Mouse (Mus musculus) layer of hippocampus, adult 8-10 months (tissue): ENCODE measurements around the gene 2210016L21Rik. TPM values are rescaled to one million over a fixed set of nuclear protein-coding genes. Genes with fewer than 3 reads are reported as not detected.

ENCODE experiments used
- DNase-seq, 2 experiments: peaks; one replicate each; pipeline ENCODE4 v3.0.0; 2022; ENCODE audit warnings: low spot score in 2 of 2
- total RNA-seq, 4 experiments: library from RNA; stranded (reverse); gene quantifications; 2 replicates each; pipeline ENCODE4 v1.2.4; 2022

Gene 2210016L21Rik
- total RNA-seq, 4 experiments from 2014 or later: 183 to 208 (median 204) TPM

DNA sequence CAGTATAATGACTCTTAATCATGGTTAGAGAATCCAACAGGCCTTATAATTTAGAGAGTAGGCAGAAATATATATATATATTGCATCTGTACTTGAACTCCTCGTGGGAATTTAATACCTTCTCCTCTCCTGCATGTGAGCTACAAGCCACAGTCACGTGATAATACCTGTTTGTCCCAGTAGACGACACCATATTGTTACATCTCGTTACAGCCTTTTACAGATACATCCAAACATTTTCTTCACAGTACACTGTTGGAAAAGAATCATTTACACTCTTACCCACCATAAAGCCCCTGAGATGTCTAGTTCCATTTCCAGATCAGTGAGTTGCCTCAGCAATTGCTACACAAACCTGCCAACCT, 790 bp downstream of the 2210016L21Rik start:
- DNase-seq: no peak

- DNase-seq: no peak
Observed at GRCm38 (mm10) chr5:114945072-114945471, 3.1 kb downstream of the 2210016L21Rik start.

- DNase-seq: no peak
Observed at GRCm38 (mm10) chr5:114948891-114949290, 6.9 kb downstream of the 2210016L21Rik start.

- no peak for DNase-seq
Observed at GRCm38 (mm10) chr5:114949316-114949715, 7.4 kb downstream of the 2210016L21Rik start.

GRCm38 (mm10) chr5:114949812-114950211, 7.9 kb downstream of the 2210016L21Rik start:
- no peak for DNase-seq

GRCm38 (mm10) chr5:114950669-114951068, 8.7 kb downstream of the 2210016L21Rik start:
- DNase-seq: no peak

- DNase-seq: no peak
Observed at GRCm38 (mm10) chr5:114951279-114951880, 9.4 kb downstream of the 2210016L21Rik start.

GRCm38 (mm10) chr5:114953326-114953725, 11.4 kb downstream of the 2210016L21Rik start:
- no peak for DNase-seq

DNA sequence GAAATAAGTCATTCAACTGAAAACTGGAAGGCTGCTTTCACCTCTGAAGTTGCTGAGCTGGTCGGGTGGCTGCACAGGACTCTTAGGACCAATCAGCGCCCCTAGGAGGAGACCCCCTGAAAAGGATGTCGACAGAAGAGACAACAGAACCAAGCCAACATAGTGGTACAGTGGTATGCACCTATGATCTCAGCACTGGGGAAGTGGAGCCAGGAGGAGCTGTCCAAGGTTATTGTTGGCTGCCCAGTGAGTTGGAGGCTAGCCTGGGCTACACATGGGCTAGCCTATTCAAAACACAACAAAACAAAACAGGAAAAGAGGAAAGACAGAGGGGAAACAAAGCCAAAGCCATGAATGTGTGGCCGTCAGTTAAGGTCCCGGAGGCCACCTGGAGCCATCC, 16.1 kb downstream of the 2210016L21Rik start:
- no peak for DNase-seq

- DNase-seq: no peak
Observed at GRCm38 (mm10) chr5:114961590-114962360, 19.8 kb downstream of the 2210016L21Rik start.

- no peak for DNase-seq
Observed at GRCm38 (mm10) chr5:114964315-114964966, 22.5 kb downstream of the 2210016L21Rik start.

- no peak for DNase-seq
Observed at GRCm38 (mm10) chr5:114964967-114965898, 23.3 kb downstream of the 2210016L21Rik start.

- no peak for DNase-seq
Observed at GRCm38 (mm10) chr5:114967523-114968268, 25.7 kb downstream of the 2210016L21Rik start.

- DNase-seq: no peak
Observed at GRCm38 (mm10) chr5:114968651-114969050, 26.7 kb downstream of the 2210016L21Rik start.

GRCm38 (mm10) chr5:114969064-114969463, 27.1 kb downstream of the 2210016L21Rik start:
- DNase-seq: no peak

GRCm38 (mm10) chr5:114969609-114970215, 27.8 kb downstream of the 2210016L21Rik start:
- no peak for DNase-seq

DNA sequence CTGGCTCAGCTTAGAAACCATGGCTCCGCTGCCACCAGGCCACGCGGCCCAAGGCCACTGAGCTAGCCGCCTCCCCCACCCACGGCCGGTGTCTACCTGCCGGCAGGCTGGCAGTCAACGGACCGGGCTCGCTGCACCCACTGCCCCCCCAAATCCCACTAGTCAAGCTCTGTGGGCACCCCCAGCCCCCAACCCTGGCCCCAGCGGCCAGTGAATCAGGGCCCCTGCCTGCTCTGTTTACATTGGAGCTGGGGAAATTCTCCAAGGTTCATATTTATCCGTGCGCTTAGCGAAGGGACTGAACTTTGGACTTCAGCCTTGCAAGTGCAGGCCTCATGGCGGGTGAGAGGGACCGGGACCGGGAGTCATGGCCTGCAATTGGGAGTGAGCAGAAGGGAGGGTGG, 28.9 kb downstream of the 2210016L21Rik start, which contains the start of gene Hnf1a:
Gene Hnf1a, minus strand, starts transcription at position 271 of the 404 bp plus-strand sequence.
- DNase-seq: no peak

- no peak for DNase-seq
Observed at GRCm38 (mm10) chr5:114972201-114972600, 30.2 kb downstream of the 2210016L21Rik start.

GRCm38 (mm10) chr5:114973131-114973530, 31.2 kb downstream of the 2210016L21Rik start:
- DNase-seq: no peak

DNA sequence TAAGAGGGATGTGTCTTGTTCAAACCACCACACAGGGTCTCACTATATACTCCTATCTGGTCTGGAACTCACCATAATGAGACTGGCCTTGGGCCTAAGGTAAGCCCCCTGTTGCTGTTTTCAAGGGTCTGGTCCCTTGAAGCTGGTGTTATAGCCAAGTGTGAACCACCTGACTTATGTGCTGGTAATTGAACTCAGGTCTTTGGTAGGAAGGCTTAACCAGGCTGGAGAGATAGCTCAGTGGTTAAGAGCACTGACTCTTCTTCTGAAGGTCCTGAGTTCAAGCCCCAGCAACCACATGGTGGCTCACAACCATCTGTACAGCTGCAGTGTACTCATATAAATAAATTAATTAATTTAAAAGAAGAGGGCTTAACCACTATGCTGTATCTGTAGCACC, 35.0 kb downstream of the 2210016L21Rik start:
- DNase-seq: no peak
